Mouse (Mus musculus) small intestine, adult 2 months (tissue): Measurements from ENCODE around the gene Tmed1. TPM values are rescaled to one million over a fixed set of nuclear protein-coding genes. Genes with fewer than 3 reads are reported as not detected.
"Not testable (repeated sequence)": the region's sequence is repeated elsewhere in the genome, so short reads cannot be mapped to it uniquely, and the experiment has no call there.

Experiments
- H3K27ac ChIP-seq: fragments of 200-500 bp; 2 replicates; pipeline ENCODE4 v1.5.1; 2012; ENCODE audit warnings: low read depth, low read length, control low read depth, inconsistent platforms; ENCODE audit not compliant: insufficient read depth
- H3K27me3 ChIP-seq: fragments of 200-500 bp; 2 replicates; pipeline ENCODE4 v1.6.1; 2012; ENCODE audit warnings: mild to moderate bottlenecking, moderate library complexity, low read length, inconsistent platforms; ENCODE audit not compliant: control insufficient read depth, insufficient read depth
- H3K36me3 ChIP-seq: fragments of 200-500 bp; 2 replicates; pipeline ENCODE4 v1.6.1; 2012; ENCODE audit warnings: mild to moderate bottlenecking, low read length, control low read depth, inconsistent platforms; ENCODE audit not compliant: control insufficient read depth, insufficient read depth
- H3K4me1 ChIP-seq: fragments of 200-500 bp; 2 replicates; pipeline ENCODE4 v1.6.1; 2012; ENCODE audit warnings: low read length, inconsistent platforms, mixed read lengths; ENCODE audit not compliant: control insufficient read depth, insufficient read depth, insufficient read length
- H3K4me3 ChIP-seq: fragments of 200-500 bp; 2 replicates; pipeline ENCODE4 v1.5.1; 2012; ENCODE audit warnings: low read depth, mild to moderate bottlenecking, control low read depth, inconsistent platforms, low read length, moderate library complexity
- CTCF ChIP-seq: fragments of 200-500 bp; IDR thresholded peaks from 2 replicates; pipeline ENCODE4 v1.5.1; 2012; ENCODE audit warnings: low read depth, mild to moderate bottlenecking, control low read depth, inconsistent platforms, low read length, moderate library complexity, mixed read lengths; ENCODE audit not compliant: insufficient replicate concordance, insufficient read length; ENCODE audit errors: extremely low read depth
- POLR2A ChIP-seq: fragments of 200-500 bp; IDR thresholded peaks from 2 replicates; pipeline ENCODE4 v1.6.1; 2012; ENCODE audit warnings: low read depth, mild to moderate bottlenecking, control low read depth, inconsistent platforms, low read length, moderate library complexity
- WGBS: fragments of 180-500 bp; shearing (Covaris S2); methylation state at CpG from one replicate; pipeline ENCODE4 v1.1.7; 2018; 5-methylcytosine and 5-hydroxymethylcytosine counted together
- polyA plus RNA-seq: library from polyadenylated mRNA; depleted of rRNA; stranded (reverse); fragments of >200 nt; gene quantifications from 2 replicates; pipeline ENCODE4 v1.2.3, GENCODE M21; 2012

The Tmed1 gene
- polyA plus RNA-seq, 1 experiment, result 10.8 TPM

GRCm38 (mm10) chr9:21493907-21494306 is 16.1 kb downstream of the Tmed1 start:
- 86% methylated on average over 2 of the region's 2 CpGs for WGBS
- TF ChIP-seq POLR2A (no peak), CTCF (no peak)
- Histone ChIP-seq H3K27me3 (no peaks in the 10 kb centered on the region), H3K27ac (no peak overlapping the region), H3K4me1 (no peaks in the 10 kb centered on the region), H3K36me3 (peaks cover 53% of the 10 kb centered on the region), H3K4me3 (no peak overlapping the region)

GRCm38 (mm10) chr9:21490696-21491095 is 19.4 kb downstream of the Tmed1 start:
- H3K4me1 ChIP-seq, result no peaks in the 10 kb centered on the region
- 94% methylated on average over 9 of the region's 9 CpGs for WGBS
- no peak overlapping the region for H3K4me3 ChIP-seq
- H3K27ac ChIP-seq, result no peak overlapping the region
- H3K27me3 ChIP-seq, result no peaks in the 10 kb centered on the region
- TF ChIP-seq CTCF (no peak), POLR2A (no peak)
- peaks cover 57% of the 10 kb centered on the region for H3K36me3 ChIP-seq

DNA sequence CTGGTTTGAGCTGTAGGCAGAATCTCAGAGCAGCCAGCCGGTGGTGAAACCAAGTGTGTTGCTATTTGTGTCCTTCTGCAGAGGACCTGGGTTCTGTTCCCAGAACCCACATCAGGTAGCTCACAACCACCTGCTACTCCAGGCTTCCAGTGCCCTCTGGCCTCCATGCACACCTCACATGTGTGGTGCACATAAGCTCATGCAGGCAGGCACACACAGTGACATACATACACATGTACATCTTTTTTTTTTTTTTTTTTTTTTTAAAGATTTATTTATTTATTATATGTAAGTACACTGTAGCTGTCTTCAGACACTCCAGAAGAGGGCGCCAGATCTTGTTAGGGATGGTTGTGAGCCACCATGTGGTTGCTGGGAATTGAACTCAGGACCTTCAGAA is 21.8 kb downstream of the Tmed1 start:
- WGBS, result 100% methylated on average over 1 of the region's 2 CpGs
- H3K27ac ChIP-seq, H3K4me1 ChIP-seq, H3K27me3 ChIP-seq, H3K4me3 ChIP-seq: not testable (repeated sequence)
- peaks cover 57% of the 10 kb centered on the region for H3K36me3 ChIP-seq

- H3K36me3 ChIP-seq, result peaks cover 69% of the 10 kb centered on the region
- 69% methylated on average over 4 of the region's 4 CpGs for WGBS
- TF ChIP-seq POLR2A (no peak), CTCF (no peak)
Observed at GRCm38 (mm10) chr9:21484065-21484464, 26.0 kb downstream of the Tmed1 start.

GRCm38 (mm10) chr9:21477707-21478106 is 32.3 kb downstream of the Tmed1 start:
- 98% methylated on average over 6 of the region's 6 CpGs for WGBS
- no peaks in the 10 kb centered on the region for H3K4me1 ChIP-seq
- H3K36me3 ChIP-seq, result peaks cover 90% of the 10 kb centered on the region
- H3K4me3 ChIP-seq, result no peak overlapping the region
- H3K27me3 ChIP-seq, result no peaks in the 10 kb centered on the region
- no peak overlapping the region for H3K27ac ChIP-seq
- TF ChIP-seq CTCF (no peak), POLR2A (no peak)

More at GRCm38 (mm10) chr9:21484065-21484464, 26.0 kb downstream of the Tmed1 start:
- H3K27ac ChIP-seq, result no peak overlapping the region
- H3K4me3 ChIP-seq, result no peak overlapping the region
- no peaks in the 10 kb centered on the region for H3K4me1 ChIP-seq
- no peaks in the 10 kb centered on the region for H3K27me3 ChIP-seq

- H3K27me3 ChIP-seq, result no peaks in the 10 kb centered on the region
- no peak for TF ChIP-seq POLR2A
- no peak for TF ChIP-seq CTCF
- no peaks in the 10 kb centered on the region for H3K4me1 ChIP-seq
- 93% methylated on average over 4 of the region's 4 CpGs for WGBS
- H3K36me3 ChIP-seq, result peaks cover 84% of the 10 kb centered on the region
- no peak overlapping the region for H3K4me3 ChIP-seq
- H3K27ac ChIP-seq, result no peak overlapping the region
Observed at GRCm38 (mm10) chr9:21472913-21473312, 37.1 kb downstream of the Tmed1 start.

DNA sequence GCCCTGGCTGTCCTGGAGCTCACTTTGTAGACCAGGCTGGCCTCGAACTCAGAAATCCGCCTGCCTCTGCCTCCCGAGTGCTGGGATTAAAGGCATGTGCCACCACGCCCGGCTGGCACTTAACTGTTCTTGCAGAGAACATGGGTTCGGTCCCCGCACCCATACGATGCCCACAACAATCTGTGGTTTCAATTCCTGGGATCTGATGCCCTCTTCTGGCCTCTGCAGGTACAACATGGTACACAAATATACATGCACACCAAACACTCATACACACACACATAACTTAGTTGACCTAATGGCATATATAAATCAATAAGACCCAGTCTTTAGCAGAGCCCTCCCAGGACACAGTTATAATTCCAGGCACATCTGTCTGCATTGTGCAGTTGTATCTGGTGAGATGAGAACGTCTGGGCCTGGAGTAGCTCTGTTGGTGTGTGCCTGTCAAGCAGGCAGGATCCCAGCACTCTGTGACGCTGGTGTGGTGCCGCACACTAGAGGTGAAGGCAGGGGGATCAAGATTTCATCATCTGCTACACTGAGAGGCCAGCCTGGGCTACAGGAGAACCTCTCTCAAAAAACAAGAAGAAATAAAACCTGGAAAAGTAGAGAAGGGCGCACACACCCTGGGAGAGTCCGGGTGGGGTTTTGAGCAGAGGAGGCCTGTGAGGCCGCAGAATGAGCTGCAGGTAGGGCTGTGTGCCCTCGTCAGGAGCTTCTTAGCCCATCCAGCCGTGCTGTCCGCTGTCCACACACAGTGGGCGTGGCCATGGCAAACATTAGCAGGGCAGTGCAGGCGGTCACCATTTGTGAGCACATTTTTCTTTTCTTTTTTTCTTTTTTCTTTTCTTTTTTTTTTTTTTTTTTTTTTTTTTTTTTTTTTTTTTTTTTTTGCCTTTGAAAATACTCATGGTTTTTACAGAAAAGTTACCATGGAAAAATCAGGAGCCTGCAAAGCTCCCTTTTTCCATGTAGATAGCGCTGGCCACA is 40.7 kb downstream of the Tmed1 start:
- Histone ChIP-seq H3K4me3 (no peak overlapping the region), H3K36me3 (peaks cover 73% of the 10 kb centered on the region), H3K27me3 (no peaks in the 10 kb centered on the region), H3K4me1 (no peaks in the 10 kb centered on the region), H3K27ac (no peak overlapping the region)
- TF ChIP-seq CTCF (peak; percentile 46; the same call in 1 of the 2 replicates), POLR2A (no peak)
- 86% methylated on average over 20 of the region's 20 CpGs for WGBS

DNA sequence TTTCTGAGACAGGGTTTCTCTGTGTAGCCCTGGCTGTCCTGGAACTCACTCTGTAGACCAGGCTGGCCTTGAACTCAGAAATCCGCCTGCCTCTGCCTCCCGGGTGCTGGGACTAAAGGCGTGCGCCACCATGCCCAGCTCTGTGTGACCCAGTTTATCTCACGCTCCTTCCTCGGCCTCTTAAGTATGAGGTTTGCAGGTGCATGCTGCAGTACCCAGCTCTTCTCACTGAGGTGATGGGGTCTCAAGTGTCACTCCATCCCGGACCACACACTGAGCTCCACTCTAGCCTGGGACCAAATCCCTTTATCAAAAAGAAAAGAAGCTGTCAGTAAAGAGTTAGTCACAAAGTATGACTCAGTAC is 45.5 kb downstream of the Tmed1 start:
- H3K36me3 ChIP-seq, result peaks cover 44% of the 10 kb centered on the region
- H3K4me3 ChIP-seq, H3K27me3 ChIP-seq, H3K27ac ChIP-seq: not testable (repeated sequence)
- 92% methylated on average over 7 of the region's 7 CpGs for WGBS
- peaks cover 11% of the 10 kb centered on the region for H3K4me1 ChIP-seq
